Mouse (Mus musculus) T-helper 2 cell (primary cell): ENCODE results near the gene Gm8122.
"Not testable (repeated sequence)": the region's sequence is repeated elsewhere in the genome, so short reads cannot be mapped to it uniquely, and the experiment has no call there.

ENCODE experiments used
- in situ Hi-C: fragments of 300-600 bp; cut with MboI, MseI; formaldehyde crosslinking; loops from one replicate; pipeline ENCODE4 v1.15.1; 2025; ENCODE audit warnings: high pct_unique_total_duplicates

Gene Gm8122

GRCm38 (mm10) chr14:43235204-43235603 lies at the start of gene Gm8122:
Gene Gm8122 (minus strand): TSS chr14:43235304.
- in situ Hi-C loops, result not testable (repeated sequence)

- in situ Hi-C loops, result loop anchor here (5.0 to 10.0 kb wide), 3 partner anchors 76 to 216 kb away; partner anchors contain the start of gene Gm8138
These were observed 43.6 kb upstream of the Gm8122 start for GRCm38 (mm10) chr14:43278681-43279080.

- in situ Hi-C loops, result loop anchor here (5.0 to 10.0 kb wide), 3 partner anchors 77 to 216 kb away; partner anchors contain the start of gene Gm8138
These were observed 43.0 kb upstream of the Gm8122 start for GRCm38 (mm10) chr14:43278146-43278545.

- in situ Hi-C loops, result loop anchor here (5.0 to 10.0 kb wide), 3 partner anchors 77 to 215 kb away; partner anchors contain the start of gene Gm8138
These were observed 42.4 kb upstream of the Gm8122 start for GRCm38 (mm10) chr14:43277468-43277867.

- in situ Hi-C loops, result loop anchor here (5.0 to 10.0 kb wide), 3 partner anchors 79 to 213 kb away; partner anchors contain the start of gene Gm8138
These were observed 40.6 kb upstream of the Gm8122 start for GRCm38 (mm10) chr14:43275752-43276151.

GRCm38 (mm10) chr14:43274986-43275511 lies 39.9 kb upstream of the Gm8122 start, which contains the start of gene Gm9732:
Gene Gm9732 (plus strand): TSS chr14:43275036.
- in situ Hi-C loops, result loop anchor here (5.0 to 10.0 kb wide), 3 partner anchors 80 to 213 kb away; partner anchors contain the start of gene Gm8138

GRCm38 (mm10) chr14:43273161-43273560 lies 38.1 kb upstream of the Gm8122 start:
- in situ Hi-C loops, result loop anchor here (10.0 kb wide), 2 partner anchors 82 to 142 kb away; partner anchors contain the start of gene Gm8138

- in situ Hi-C loops, result loop anchor here (5.0 kb wide), 1 partner anchor 283 kb away; no protein-coding TSS in a partner anchor
These were observed 34.1 kb upstream of the Gm8122 start for GRCm38 (mm10) chr14:43269211-43269610.

GRCm38 (mm10) chr14:43268521-43269084 lies 33.5 kb upstream of the Gm8122 start:
- in situ Hi-C loops, result loop anchor here (5.0 kb wide), 1 partner anchor 284 kb away; no protein-coding TSS in a partner anchor

GRCm38 (mm10) chr14:43263421-43263820 lies 28.3 kb upstream of the Gm8122 start:
- in situ Hi-C loops, result not testable (repeated sequence)

- in situ Hi-C loops, result not testable (repeated sequence)
These were observed 23.2 kb upstream of the Gm8122 start, which contains the start of gene Gm8126 for GRCm38 (mm10) chr14:43258349-43258748. Gene Gm8126 (plus strand): TSS chr14:43258649.

GRCm38 (mm10) chr14:43256511-43256910 lies 21.4 kb upstream of the Gm8122 start:
- in situ Hi-C loops, result not testable (repeated sequence)

GRCm38 (mm10) chr14:43250549-43251253 lies 15.6 kb upstream of the Gm8122 start:
- in situ Hi-C loops, result not testable (repeated sequence)

GRCm38 (mm10) chr14:43249611-43250170 lies 14.6 kb upstream of the Gm8122 start:
- in situ Hi-C loops, result not testable (repeated sequence)

- in situ Hi-C loops, result not testable (repeated sequence)
These were observed 2.7 kb upstream of the Gm8122 start for GRCm38 (mm10) chr14:43237769-43238168.
